Mouse (Mus musculus) heart, postnatal 0 days (tissue): ENCODE results near the gene Mxi1. TPM values are rescaled to one million over a fixed set of nuclear protein-coding genes. Genes with fewer than 3 reads are reported as not detected.

Source experiments
- ATAC-seq: fragments of 200-750 bp; cut with Nextera tagmentation; 2 replicates; pipeline ENCODE4 v1.8.0; 2017; ENCODE audit warnings: low read depth, moderate number of reproducible peaks, moderate library complexity; ENCODE audit not compliant: insufficient read depth
- DNase-seq: peaks from one replicate; pipeline ENCODE4 v3.0.0-alpha.2; 2016; ENCODE audit warnings: low spot score
- H3K27ac ChIP-seq: fragments of 300-500 bp; sonication (generic); 2 replicates; pipeline ENCODE4 v1.5.1; 2014; ENCODE audit warnings: low read depth, mild to moderate bottlenecking
- H3K27me3 ChIP-seq: fragments of 300-500 bp; sonication (generic); 2 replicates; pipeline ENCODE4 v1.6.1; 2014; ENCODE audit warnings: low read length, mixed read lengths; ENCODE audit not compliant: control insufficient read depth, insufficient read depth
- H3K36me3 ChIP-seq: fragments of 300-500 bp; sonication (generic); replicated peaks from 2 replicates; pipeline ENCODE4 v1.6.1; 2014; ENCODE audit warnings: low read length, mixed read lengths; ENCODE audit not compliant: control insufficient read depth, insufficient read depth
- H3K4me1 ChIP-seq: fragments of 300-500 bp; sonication (generic); 2 replicates; pipeline ENCODE4 v1.6.1; 2014; ENCODE audit warnings: antibody characterized with exemption; ENCODE audit not compliant: control insufficient read depth, insufficient read depth
- H3K4me2 ChIP-seq: fragments of 300-500 bp; sonication (generic); 2 replicates; pipeline ENCODE4 v1.6.1; 2014; ENCODE audit warnings: low read depth, mild to moderate bottlenecking, low read length, moderate library complexity
- H3K4me3 ChIP-seq: fragments of 300-500 bp; sonication (generic); 2 replicates; pipeline ENCODE4 v1.5.1; 2014; ENCODE audit warnings: low read depth, low read length
- H3K9ac ChIP-seq: fragments of 300-500 bp; sonication (generic); replicated peaks from 2 replicates; pipeline ENCODE4 v1.6.1; 2014; ENCODE audit warnings: low read depth, low read length, mixed read lengths
- H3K9me3 ChIP-seq: fragments of 300-500 bp; sonication (generic); replicated peaks from 2 replicates; pipeline ENCODE4 v1.6.1; 2016; ENCODE audit warnings: low read length; ENCODE audit not compliant: control insufficient read depth
- CTCF ChIP-seq: IDR thresholded peaks from 2 replicates; pipeline ENCODE4 v1.5.1; 2016; ENCODE audit warnings: antibody characterized with exemption, control low read depth, low read depth
- EP300 ChIP-seq: IDR thresholded peaks from 2 replicates; pipeline ENCODE4 v1.6.1; 2016; ENCODE audit warnings: antibody characterized with exemption, low read depth
- WGBS: fragments of 180-500 bp; shearing (Covaris S2); extraction: QIAGEN DNeasy Blood & Tissue Kit; methylation state at CpG from one replicate; pipeline ENCODE4 v1.1.7; 2014; 5-methylcytosine and 5-hydroxymethylcytosine counted together
- polyA plus RNA-seq: library from polyadenylated mRNA; unstranded; fragments of >200 nt; fragmentation: Nextera tagmentation; extraction: Ambion mirVana; gene quantifications from 2 replicates; pipeline ENCODE4 v1.2.1, GENCODE M21; 2015
- total RNA-seq: library from RNA; depleted of rRNA; stranded (reverse); fragments of >200 nt; gene quantifications from 2 replicates; pipeline ENCODE4 v1.2.3, GENCODE M21; 2014; ENCODE audit warnings: low replicate concordance

Mxi1 gene
- total and polyA plus RNA-seq, 2 experiments from 2014 or later, result 31.2 to 32.1 TPM

DNA sequence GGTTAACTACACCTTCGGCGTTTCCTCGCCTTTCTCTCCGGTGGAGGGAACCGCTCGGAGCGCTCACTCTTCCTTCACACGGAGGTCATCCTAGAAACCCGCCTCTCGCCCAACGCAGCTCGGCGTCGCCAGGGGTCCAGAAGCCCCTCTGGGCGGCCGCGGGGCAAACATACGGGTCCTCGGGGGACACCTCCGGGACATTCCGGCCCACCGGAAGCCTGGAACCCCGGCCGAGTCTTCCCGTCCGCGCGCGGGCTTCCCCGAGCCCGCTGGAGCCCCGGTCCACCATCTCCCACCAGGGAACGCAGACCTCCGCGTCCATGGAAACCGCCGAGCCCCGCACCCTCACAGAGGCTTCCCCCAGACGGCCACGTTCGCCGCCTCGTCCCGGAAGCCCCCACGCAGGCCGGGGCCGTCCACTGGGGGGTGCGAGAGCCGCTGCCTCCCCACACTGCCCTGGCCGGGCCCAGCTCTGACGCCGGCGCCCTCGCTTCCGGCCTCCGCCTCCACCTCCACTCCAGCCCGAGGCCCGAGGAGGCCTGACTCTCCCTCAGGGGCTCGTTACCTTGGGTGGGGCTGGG lies 79.6 kb downstream of the Mxi1 start:
- Histone ChIP-seq H3K36me3 (peaks cover 36% of the 10 kb centered on the region), H3K9me3 (no peaks in the 10 kb centered on the region), H3K27me3 (no peaks in the 10 kb centered on the region), H3K4me1 (peaks cover 10% of the 10 kb centered on the region; the same call in 1 of the 2 replicates), H3K9ac (peak overlapping the region; percentile 99), H3K4me3 (peak overlapping the region; percentile 100), H3K27ac (peak overlapping the region; percentile 100), H3K4me2 (peak overlapping the region; percentile 90)
- TF ChIP-seq CTCF (no peak), EP300 (no peak)
- under 1% methylated on average over 59 of the region's 59 CpGs for WGBS
- DNase-seq, result peak; percentile 64
- peak; percentile 74 for ATAC-seq

DNA sequence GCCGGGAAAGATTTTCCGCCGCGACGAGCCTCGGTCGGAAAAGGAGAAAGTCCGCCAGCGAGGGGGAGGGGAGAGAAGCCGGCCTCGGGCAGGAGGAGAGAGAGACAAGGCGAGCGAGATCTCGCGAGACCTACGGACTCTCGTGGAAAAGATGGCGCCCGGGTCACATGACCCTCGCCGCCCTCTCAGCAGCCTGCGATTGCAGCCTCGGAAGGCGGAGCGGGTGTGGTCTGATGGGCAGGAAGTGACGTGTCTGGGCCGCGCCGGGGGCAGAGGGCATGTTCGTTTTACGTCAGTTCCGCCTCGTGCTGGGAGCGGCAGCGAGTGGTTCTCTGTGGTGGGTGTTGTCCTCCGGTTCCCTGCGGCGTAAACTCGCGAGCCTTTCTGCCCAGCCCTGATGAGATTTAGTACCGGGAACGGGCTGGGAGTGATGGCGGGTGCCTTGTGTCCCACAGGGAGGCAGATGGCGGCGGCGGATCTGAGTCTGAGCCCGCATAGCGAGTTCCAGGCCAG lies 80.2 kb downstream of the Mxi1 start, which contains the start of gene Smndc1:
Gene Smndc1 (minus strand): TSS at position 84 of the 513 bp plus-strand sequence.
- H3K4me1 ChIP-seq, result peaks cover 10% of the 10 kb centered on the region; the same call in 1 of the 2 replicates

DNA sequence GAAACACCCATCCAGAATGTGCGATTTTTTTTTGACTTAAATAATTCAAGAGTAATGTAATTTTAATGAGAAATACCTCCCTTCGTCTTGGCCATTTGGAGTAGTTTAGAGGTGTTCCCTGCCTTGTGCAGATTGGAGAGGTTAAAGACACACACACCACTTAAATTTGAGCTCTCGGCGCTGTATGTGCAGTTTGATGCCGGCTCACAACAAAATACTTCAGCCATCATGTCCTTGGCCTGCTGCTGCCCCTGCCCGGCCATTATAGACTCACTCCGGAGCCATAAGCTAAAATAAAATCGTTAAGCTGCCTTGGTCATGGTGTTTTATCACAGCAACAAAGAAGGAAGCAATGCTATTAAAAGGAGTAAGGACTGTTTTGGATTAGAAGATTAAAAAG lies 81.1 kb downstream of the Mxi1 start:
- WGBS, result 42% methylated on average over 8 of the region's 8 CpGs
- ATAC-seq, result no peak
- H3K9me3 ChIP-seq, result no peaks in the 10 kb centered on the region
- peak overlapping the region; percentile 100 for H3K4me3 ChIP-seq
- no peak for TF ChIP-seq EP300
- TF ChIP-seq CTCF, result no peak
- H3K9ac ChIP-seq, result peak overlapping the region; percentile 65
- no peaks in the 10 kb centered on the region for H3K27me3 ChIP-seq
- no peak for DNase-seq
- H3K4me1 ChIP-seq, result peaks cover 10% of the 10 kb centered on the region; the same call in 1 of the 2 replicates
- peak overlapping the region; percentile 89 for H3K27ac ChIP-seq
- peaks cover 26% of the 10 kb centered on the region for H3K36me3 ChIP-seq
- peak overlapping the region; percentile 85 for H3K4me2 ChIP-seq

More for the DNA sequence above, 80.2 kb downstream of the Mxi1 start, which contains the start of gene Smndc1:
- TF ChIP-seq EP300, result peak; percentile 81
- TF ChIP-seq CTCF, result no peak
- Histone ChIP-seq H3K27ac (peak within 1 kb of the TSS; percentile 100), H3K36me3 (peaks cover 34% of the 10 kb centered on the region), H3K27me3 (no peaks in the 10 kb centered on the region), H3K4me2 (peak within 1 kb of the TSS; percentile 90), H3K9me3 (no peaks in the 10 kb centered on the region), H3K4me3 (peak within 1 kb of the TSS; percentile 100), H3K9ac (peak within 1 kb of the TSS; percentile 99)
- ATAC-seq, result peak; percentile 97
- under 1% methylated on average over 48 of the region's 48 CpGs for WGBS
- peak; percentile 100 for DNase-seq

DNA sequence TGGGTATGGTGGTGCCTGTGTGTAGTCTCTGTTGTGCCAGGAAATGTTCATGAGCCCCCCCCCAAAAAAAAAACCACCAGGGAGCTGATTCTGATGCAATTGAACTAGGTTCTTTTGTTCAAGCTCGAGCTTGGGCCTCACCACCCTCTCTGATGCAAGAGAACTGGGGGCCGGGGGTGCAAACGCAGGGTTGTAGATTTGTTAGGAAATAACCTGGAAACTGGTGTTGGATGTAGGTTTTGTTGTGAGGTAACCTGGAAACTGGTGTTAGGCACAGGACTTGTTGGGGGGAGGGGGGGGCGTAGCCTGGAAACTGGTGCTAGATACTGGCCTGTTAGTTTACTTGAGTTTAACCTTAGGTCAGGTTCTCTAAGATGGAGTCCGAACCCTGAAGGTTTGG lies 81.5 kb downstream of the Mxi1 start:
- Histone ChIP-seq H3K27ac (peak overlapping the region; percentile 89; the same call in 1 of the 2 replicates), H3K9ac (0 out of 2 replicates have a peak overlapping the region, but pooled peaks have one; percentile 65)

DNA sequence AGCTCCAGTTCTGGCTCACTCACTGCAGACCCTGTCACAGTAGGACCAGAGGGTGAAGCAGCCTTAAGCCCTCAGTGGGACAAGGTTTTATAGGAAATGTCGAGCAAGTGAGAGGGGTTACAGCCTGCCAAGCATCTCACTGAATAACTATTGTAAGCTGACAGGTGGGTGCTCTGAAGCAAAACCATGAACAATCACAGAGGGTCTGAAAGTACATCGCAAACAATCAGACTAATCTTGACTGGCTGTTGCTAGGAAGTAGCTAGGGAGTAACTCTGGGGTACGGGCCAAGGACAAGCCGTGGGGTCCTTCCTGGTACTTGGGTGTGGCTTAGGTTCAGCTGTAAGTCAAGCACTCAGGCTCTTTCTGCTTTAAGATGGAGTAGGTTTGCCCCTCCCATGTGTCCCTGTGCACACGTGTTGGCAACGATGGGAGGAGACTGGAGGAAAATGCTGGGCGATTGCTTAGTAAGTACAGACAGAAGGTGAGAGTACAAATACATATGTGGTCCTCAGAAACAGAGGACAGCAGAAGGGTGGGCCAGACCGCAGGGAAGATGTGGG lies 82.5 kb downstream of the Mxi1 start:
- TF ChIP-seq EP300 (no peak), CTCF (no peak)
- WGBS, result 61% methylated on average over 8 of the region's 8 CpGs
- ATAC-seq, result no peak

More for the DNA sequence above, 81.5 kb downstream of the Mxi1 start:
- Histone ChIP-seq H3K4me3 (no peak overlapping the region), H3K9me3 (no peaks in the 10 kb centered on the region), H3K36me3 (peaks cover 23% of the 10 kb centered on the region), H3K4me2 (peak overlapping the region; percentile 85), H3K4me1 (peaks cover 10% of the 10 kb centered on the region; the same call in 1 of the 2 replicates), H3K27me3 (no peaks in the 10 kb centered on the region)
- DNase-seq (no peak), ATAC-seq (no peak)
- 83% methylated on average over 5 of the region's 5 CpGs for WGBS
- TF ChIP-seq CTCF (no peak), EP300 (no peak)

More for the DNA sequence above, 82.5 kb downstream of the Mxi1 start:
- H3K9ac ChIP-seq, result no peak overlapping the region
- H3K9me3 ChIP-seq, result no peaks in the 10 kb centered on the region
- peaks cover 10% of the 10 kb centered on the region; the same call in 1 of the 2 replicates for H3K4me1 ChIP-seq
- H3K4me3 ChIP-seq, result no peak overlapping the region
- no peak overlapping the region for H3K4me2 ChIP-seq
- no peaks in the 10 kb centered on the region for H3K27me3 ChIP-seq
- no peak for DNase-seq
- peaks cover 12% of the 10 kb centered on the region for H3K36me3 ChIP-seq
- no peak overlapping the region for H3K27ac ChIP-seq
